Mouse (Mus musculus): ENCODE data around the gene Bicd1. TPM values are rescaled to one million over a fixed set of nuclear protein-coding genes. Genes with fewer than 3 reads are reported as not detected.
A peak's percentile ranks its signal among the peaks of the same experiment; 100 is the strongest.
"Not testable (repeated sequence)": the region's sequence is repeated elsewhere in the genome, so short reads cannot be mapped to it uniquely, and the experiment has no call there.

Gene Bicd1
- 20.2 and 24.8 TPM in 2 replicates for polyA plus RNA-seq (2012; rRNA removed)

GRCm38 (mm10) chr6:149408833-149409332, at the start of gene Bicd1:
Gene Bicd1, plus strand, starts transcription at chr6:149408886.
- peak; percentile 90 to 93 for DNase-seq (ENCODE audit: extremely low spot score in 1 of 2, low spot score in 1 of 2)

GRCm38 (mm10) chr6:149362533-149362932, 46.2 kb upstream of the Bicd1 start:
- not testable (repeated sequence) for DNase-seq (ENCODE audit: extremely low spot score in 1 of 2, low spot score in 1 of 2)

GRCm38 (mm10) chr6:149365975-149366374, 42.7 kb upstream of the Bicd1 start:
- DNase-seq (ENCODE audit: extremely low spot score in 1 of 2, low spot score in 1 of 2): not testable (repeated sequence)

DNA sequence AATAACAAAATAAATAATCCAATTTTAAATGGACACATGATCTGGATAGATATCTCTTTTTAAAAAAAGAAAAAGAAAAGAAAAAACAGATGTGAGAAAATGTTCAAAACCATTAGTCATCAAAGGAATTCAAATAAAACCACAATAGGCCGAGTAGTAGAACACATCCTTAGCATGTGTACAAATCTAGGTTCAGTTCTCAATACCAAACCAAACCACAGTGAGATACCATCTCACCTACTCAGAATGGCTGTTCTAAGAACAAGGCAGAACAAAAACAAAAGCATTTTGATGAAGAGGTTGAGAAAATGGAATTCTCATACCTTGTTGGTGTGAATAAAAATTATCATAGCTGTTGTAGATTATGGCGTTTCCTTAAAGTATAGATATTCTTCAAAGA, 42.3 kb upstream of the Bicd1 start:
- no peak for DNase-seq (ENCODE audit: extremely low spot score in 1 of 2, low spot score in 1 of 2)

DNA sequence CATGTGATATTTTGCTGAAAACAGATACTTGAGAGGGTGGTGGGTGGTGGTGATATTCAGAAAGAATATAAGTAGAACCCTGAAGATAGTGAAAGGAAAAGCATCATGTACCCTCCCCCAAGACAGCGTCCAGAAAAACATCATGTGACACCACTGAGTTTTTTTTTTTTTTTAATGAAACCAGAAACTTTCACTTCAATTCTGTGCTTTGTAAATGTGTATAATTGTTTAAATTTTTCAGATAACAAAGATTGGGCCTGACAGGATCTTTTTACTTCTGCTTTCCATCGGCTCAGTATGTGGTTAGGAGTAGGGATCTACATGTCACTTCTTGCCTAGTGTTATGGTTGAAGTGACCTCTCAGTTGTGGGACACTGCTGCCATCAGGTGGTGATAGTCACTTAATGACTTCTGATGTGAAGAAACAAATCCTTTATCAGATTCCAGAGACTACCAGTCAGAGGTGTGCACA, 33.7 kb upstream of the Bicd1 start:
- peak; percentile 7 to 69 for DNase-seq (ENCODE audit: extremely low spot score in 1 of 2, low spot score in 1 of 2)

DNA sequence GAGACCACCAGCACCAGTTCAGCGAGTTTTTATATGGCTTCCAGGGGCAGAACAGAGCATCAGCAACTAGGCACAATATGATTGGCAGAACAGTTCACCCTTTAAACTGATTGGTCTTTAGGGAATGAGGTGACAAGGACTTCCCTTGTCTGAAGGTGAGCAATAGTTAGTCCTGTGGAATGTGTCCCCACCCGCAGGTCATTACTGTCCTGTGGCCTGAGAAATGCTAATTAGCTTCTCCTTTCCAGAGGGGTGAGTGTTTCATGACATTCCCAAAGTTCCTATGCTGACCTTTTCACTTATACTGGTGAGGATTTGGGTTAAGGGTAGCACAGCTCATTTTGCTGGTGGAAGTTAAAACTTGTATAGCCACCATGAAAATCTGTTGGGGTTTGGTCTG, 25.2 kb upstream of the Bicd1 start:
- no peak for DNase-seq (ENCODE audit: extremely low spot score in 1 of 2, low spot score in 1 of 2)

- DNase-seq (ENCODE audit: extremely low spot score in 1 of 2, low spot score in 1 of 2): no peak
These were observed 22.3 kb upstream of the Bicd1 start for GRCm38 (mm10) chr6:149386389-149386788.

DNA sequence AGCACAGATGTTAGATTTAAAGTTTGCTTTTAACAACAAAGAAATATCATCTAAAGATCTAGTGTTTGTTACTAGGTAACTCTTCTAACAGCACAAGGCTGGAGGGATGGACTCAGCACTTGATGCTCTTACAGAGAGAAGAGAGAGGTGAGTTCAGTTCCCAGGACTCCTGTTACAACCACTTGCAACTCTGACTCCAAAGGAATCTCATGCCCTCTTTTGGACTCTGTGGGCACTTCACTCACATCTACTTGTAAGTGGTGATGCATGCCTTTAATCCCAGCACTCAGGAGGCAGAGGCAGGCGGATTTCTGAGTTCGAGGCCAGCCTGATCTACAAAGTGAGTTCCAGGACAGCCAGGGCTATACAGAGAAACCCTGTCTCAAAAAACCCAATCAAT, 19.1 kb upstream of the Bicd1 start:
- DNase-seq (ENCODE audit: extremely low spot score in 1 of 2, low spot score in 1 of 2): not testable (repeated sequence)

GRCm38 (mm10) chr6:149399396-149399795, 9.3 kb upstream of the Bicd1 start:
- DNase-seq (ENCODE audit: extremely low spot score in 1 of 2, low spot score in 1 of 2): no peak

GRCm38 (mm10) chr6:149409341-149409740, 655 bp downstream of the Bicd1 start:
- DNase-seq (ENCODE audit: extremely low spot score in 1 of 2, low spot score in 1 of 2): peak in 1 of 2 experiments; percentile 42

DNA sequence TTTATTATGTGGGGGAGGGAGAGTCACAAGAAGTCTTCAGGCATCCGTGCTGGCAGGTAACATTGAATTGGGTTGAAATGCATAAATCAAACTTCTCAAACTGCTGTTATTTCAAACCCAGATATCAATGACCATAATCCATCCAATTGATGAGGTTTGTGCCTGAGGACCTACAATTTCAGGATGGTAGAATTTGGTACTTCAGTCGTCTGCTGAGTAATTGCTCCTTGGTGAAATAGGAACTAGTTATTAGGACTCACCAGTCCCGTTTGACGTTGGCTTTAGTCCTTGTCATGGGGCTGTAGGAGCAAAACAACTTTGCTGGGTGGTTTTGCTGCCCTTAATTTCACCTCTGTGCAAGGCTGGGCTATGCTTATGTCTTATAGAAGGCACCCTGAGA, 1.2 kb downstream of the Bicd1 start:
- peak in 1 of 2 experiments; percentile 15 for DNase-seq (ENCODE audit: extremely low spot score in 1 of 2, low spot score in 1 of 2)

GRCm38 (mm10) chr6:149413256-149413655, 4.6 kb downstream of the Bicd1 start:
- no peak for DNase-seq (ENCODE audit: extremely low spot score in 1 of 2, low spot score in 1 of 2)

DNA sequence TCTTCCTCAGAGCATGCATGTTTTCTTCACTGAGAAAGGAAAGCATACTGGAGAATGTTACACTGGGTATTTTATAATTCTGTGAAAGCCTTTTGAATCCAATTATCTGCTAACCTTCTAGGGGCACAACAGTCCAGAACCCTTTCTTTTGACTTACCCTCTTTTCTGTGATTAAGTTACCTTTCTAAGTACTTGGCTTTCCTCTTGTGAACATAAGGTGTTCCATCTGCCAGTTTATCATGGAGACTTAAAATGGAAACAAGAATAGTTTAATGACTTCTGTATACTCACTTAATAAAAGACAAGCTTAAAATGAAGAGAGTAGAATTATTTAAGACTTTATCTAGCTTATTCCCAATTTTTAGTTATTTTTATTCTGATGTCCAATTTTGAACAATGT, 16.1 kb downstream of the Bicd1 start:
- no peak for DNase-seq (ENCODE audit: extremely low spot score in 1 of 2, low spot score in 1 of 2)

DNA sequence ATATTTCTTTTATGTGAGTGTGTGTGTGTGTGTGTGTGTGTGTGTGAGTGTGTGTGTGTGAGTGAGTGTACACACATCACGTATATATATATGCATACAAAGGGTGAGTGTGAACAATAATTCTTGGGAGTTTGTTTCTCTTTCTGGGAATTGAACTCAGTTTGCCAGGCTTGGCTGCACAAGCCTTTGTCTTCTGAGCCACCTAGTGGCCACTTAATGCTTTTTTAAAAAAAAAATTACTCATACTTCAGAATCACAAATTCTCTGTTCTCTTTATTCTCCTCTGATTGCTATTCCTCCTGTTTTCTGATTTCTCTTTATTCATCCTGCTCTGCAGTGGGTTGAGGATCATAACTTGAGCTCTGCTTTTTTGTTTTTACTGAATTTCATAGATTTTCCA, 30.5 kb downstream of the Bicd1 start:
- no peak for DNase-seq (ENCODE audit: extremely low spot score in 1 of 2, low spot score in 1 of 2)

DNA sequence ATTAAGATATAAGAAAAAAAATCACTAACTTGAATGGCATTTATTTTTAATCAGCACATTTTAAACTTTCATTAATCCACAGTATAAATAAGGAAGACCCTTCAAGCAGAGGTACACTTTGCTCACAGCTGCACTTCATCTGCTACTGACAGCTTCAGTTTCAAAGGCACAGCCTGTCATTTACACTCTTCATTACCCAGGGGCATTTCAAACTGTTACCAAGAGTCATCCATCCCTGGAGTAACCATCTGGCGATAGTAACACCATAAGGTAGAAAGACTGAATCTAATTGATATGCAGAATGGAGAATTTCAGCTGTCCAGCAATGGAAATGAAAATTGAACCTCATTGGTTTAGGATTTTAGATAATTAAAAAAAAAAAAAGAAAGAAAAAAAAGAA, 34.2 kb downstream of the Bicd1 start:
- no peak for DNase-seq (ENCODE audit: extremely low spot score in 1 of 2, low spot score in 1 of 2)

GRCm38 (mm10) chr6:149445854-149446253, 37.2 kb downstream of the Bicd1 start:
- DNase-seq (ENCODE audit: extremely low spot score in 1 of 2, low spot score in 1 of 2): peak in 1 of 2 experiments; percentile 16

- no peak for DNase-seq (ENCODE audit: extremely low spot score in 1 of 2, low spot score in 1 of 2)
These were observed 48.6 kb downstream of the Bicd1 start for GRCm38 (mm10) chr6:149457324-149457723.

- no peak for DNase-seq (ENCODE audit: extremely low spot score in 1 of 2, low spot score in 1 of 2)
These were observed 52.3 kb downstream of the Bicd1 start for GRCm38 (mm10) chr6:149460971-149461370.

- DNase-seq (ENCODE audit: extremely low spot score in 1 of 2, low spot score in 1 of 2): no peak
These were observed 62.8 kb downstream of the Bicd1 start for GRCm38 (mm10) chr6:149471477-149471876.

DNA sequence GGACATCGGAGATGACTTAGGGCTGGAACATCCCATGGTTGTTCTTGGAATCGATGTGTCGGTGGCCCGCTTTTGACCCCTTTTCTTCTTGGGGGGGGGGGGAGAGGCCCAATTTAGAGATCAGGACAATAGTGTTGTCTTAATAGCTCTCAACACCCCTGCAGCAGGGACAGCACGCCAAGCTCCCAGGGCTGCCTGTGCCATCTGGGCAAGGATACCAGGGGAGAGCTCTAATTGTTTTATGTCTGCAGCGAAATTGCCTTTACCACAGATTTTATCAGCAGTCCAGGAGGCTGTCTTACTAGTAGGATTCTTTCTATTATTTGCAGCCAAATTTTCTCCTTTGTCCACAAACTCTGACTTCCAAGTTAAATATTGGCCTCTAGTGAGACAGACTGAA, 63.8 kb downstream of the Bicd1 start:
- not testable (repeated sequence) for DNase-seq (ENCODE audit: extremely low spot score in 1 of 2, low spot score in 1 of 2)

DNA sequence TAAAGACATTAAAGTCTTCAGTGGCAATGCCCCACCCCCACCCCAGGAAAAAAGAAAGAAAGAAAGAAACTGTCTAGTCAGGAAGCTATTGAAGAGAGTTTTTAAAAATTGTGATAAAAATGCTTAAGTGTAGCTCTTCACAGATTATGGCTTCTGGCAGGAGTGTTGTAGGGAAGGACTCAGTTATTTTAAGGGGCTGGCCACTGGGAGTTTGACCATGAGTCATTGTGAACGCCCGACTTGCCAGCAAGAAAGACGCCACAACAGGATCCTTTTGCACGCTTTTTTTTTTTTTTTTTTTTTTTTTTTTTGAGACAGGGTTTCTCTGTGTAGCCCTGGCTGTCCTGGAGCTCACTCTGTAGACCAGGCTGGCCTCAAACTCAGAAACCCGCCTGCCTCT, 73.2 kb downstream of the Bicd1 start:
- not testable (repeated sequence) for DNase-seq (ENCODE audit: extremely low spot score in 1 of 2, low spot score in 1 of 2)

DNA sequence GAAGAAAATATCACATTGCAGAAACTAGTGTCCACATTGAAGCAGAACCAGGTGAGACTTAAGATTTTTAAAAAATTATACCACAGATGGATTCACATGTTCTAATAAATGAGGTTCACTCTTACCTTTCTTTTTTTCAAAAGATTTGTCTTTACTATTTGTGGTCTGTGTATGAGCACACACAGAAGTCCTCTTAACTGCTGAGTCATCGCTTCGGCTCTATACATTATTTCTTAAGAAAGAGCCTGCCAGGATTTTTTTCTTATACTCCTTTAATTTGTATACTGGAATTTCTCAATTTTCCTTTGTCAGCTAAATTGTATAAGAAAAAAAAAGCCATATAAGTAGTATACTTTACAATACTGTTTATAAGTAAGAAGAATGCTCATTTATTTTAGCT, 86.0 kb downstream of the Bicd1 start:
- DNase-seq (ENCODE audit: extremely low spot score in 1 of 2, low spot score in 1 of 2): no peak

- peak; percentile 18 to 28 for DNase-seq (ENCODE audit: extremely low spot score in 1 of 2, low spot score in 1 of 2)
These were observed 87.2 kb downstream of the Bicd1 start for GRCm38 (mm10) chr6:149495925-149496324.
